Mouse (Mus musculus) bone marrow, adult 2 months (tissue): ENCODE data around the gene Map4k4. TPM values are rescaled to one million over a fixed set of nuclear protein-coding genes. Genes with fewer than 3 reads are reported as not detected.

Source experiments
- H3K27ac ChIP-seq: fragments of 200-500 bp; 2 replicates; pipeline ENCODE4 v1.5.1; 2012; ENCODE audit warnings: low read depth, mild to moderate bottlenecking, control low read depth, inconsistent platforms, low read length; ENCODE audit not compliant: control insufficient read depth, poor library complexity, insufficient read depth
- H3K4me1 ChIP-seq: fragments of 200-500 bp; 2 replicates; pipeline ENCODE4 v1.6.1; 2011; ENCODE audit warnings: low read length; ENCODE audit not compliant: control insufficient read depth, insufficient read depth
- H3K4me3 ChIP-seq: fragments of 200-500 bp; replicated peaks from 2 replicates; pipeline ENCODE3; 2011; ENCODE audit warnings: mild to moderate bottlenecking, low read depth, low read length, control low read depth; ENCODE audit not compliant: control insufficient read depth
- CTCF ChIP-seq: fragments of 200-500 bp; IDR thresholded peaks from 2 replicates; pipeline ENCODE4 v1.5.1; 2011; ENCODE audit warnings: low read length, control low read depth; ENCODE audit not compliant: control insufficient read depth, insufficient read depth
- POLR2A ChIP-seq: fragments of 200-500 bp; IDR thresholded peaks from 2 replicates; pipeline ENCODE4 v1.6.1; 2011; ENCODE audit warnings: low read depth, mild to moderate bottlenecking, control low read depth, low read length, borderline replicate concordance; ENCODE audit not compliant: control insufficient read depth
- WGBS: fragments of 180-500 bp; shearing (Covaris S2); methylation state at CpG from one replicate; pipeline ENCODE4 v1.1.7; 2018; 5-methylcytosine and 5-hydroxymethylcytosine counted together
- polyA plus RNA-seq: library from polyadenylated mRNA; stranded (reverse); fragments of >200 nt; gene quantifications from 2 replicates; pipeline ENCODE4 v1.2.4, GENCODE M21; 2011; ENCODE audit warnings: low replicate concordance; ENCODE audit not compliant: missing spikeins, insufficient read depth, insufficient read length

Gene Map4k4
- polyA plus RNA-seq, 1 experiment = 69.2 TPM

DNA sequence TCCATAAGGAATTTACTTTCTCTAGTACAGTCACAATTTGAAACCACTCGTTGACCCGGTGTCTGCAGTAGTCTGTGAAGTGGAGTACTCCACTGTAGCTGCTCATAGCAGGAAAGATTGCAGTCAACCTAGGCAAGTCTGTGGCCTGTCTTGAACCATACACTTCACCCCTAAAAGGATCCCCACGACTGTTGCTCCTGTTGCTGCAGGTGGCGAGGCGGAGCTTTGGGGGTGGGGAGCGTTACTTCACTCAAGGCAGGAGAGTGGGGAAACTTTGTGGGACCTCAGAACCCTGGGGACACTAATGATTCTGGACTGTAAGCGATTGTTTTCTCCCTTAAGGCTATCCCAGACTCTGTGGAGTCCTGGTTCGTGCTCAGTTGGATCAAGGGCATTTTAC is 34.2 kb downstream of the Map4k4 start:
- H3K4me1 ChIP-seq = peaks cover 4% of the 10 kb centered on the region
- TF ChIP-seq POLR2A (no peak), CTCF (no peak)
- 58% methylated on average over 8 of the region's 8 CpGs for WGBS

DNA sequence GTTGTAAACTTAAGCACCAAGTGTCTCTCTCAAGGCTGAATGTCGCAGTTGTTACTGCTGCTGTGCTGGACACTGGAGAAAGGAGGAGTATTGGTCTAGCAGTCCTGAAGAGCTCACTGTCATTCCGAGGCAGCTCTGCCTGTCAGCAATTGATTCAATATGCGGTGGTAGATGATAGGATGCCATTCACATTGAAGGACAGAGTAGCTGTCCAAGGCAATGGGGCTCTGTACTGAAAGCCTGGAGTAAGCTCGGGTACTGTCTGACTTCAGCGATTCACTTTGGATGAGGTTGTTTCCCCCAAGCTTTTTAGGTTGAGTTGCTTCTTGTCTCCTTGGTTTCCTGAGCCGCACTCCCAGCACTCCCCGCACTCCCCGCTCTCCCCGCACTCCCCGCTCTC is 34.9 kb downstream of the Map4k4 start:
- Histone ChIP-seq H3K27ac (no peak overlapping the region), H3K4me3 (peak overlapping the region; percentile 20)
- WGBS = 14% methylated on average over 10 of the region's 10 CpGs

More for the DNA sequence above, 34.2 kb downstream of the Map4k4 start:
- no peak overlapping the region for H3K4me3 ChIP-seq
- H3K27ac ChIP-seq = no peak overlapping the region

DNA sequence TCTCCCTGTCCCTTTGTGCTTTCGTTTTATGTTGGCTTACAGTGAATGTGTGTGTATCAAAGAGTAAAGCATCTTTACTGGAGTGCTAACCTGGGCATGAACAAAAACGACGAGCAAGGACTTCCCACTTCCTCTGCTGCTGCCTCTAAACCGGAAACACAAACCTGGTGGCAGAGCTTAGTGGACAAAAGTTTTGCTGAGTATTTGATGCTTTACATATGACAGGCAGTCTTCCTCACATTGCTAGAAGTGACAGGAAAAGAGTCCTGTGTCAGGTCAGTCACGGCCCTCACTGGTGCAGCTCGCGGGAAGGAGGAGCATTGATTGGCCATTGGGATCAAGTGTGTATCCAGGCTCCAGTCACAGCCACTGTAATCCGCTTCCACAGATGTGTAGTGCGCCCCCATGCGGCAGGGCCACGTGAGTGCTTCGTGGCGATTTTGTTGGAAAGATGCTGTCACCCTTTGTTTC is 35.7 kb downstream of the Map4k4 start:
- peak overlapping the region; percentile 5; the same call in 1 of the 2 replicates for H3K27ac ChIP-seq
- WGBS = under 1% methylated on average over 13 of the region's 13 CpGs
- H3K4me1 ChIP-seq = peaks cover 4% of the 10 kb centered on the region
- peak overlapping the region; percentile 88 for H3K4me3 ChIP-seq
- TF ChIP-seq CTCF = peak; percentile 97
- TF ChIP-seq POLR2A = no peak

More for the DNA sequence above, 34.9 kb downstream of the Map4k4 start:
- TF ChIP-seq CTCF = no peak
- no peak for TF ChIP-seq POLR2A
- H3K4me1 ChIP-seq = peaks cover 4% of the 10 kb centered on the region

DNA sequence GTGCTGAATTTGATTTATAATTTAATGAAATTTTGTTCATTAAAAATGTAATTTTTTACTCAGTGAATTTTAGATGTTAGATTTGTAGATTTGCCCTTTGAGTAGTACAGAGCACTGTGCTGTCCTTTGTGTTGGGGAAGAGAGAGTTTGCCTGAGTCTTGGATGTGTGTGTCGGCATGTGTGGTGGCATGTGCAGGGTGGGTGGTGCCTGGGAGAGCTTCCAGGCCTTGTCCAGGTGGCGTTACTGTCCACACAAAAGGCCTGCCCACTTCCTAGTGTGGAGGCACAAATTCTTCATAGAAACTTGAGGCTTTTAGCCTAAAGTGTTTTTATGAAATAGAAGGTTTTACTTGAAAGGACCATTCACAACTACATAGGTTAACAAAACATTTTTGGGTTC is 36.2 kb downstream of the Map4k4 start:
- no peak overlapping the region for H3K4me3 ChIP-seq
- TF ChIP-seq CTCF (no peak), POLR2A (no peak)
- H3K4me1 ChIP-seq = peaks cover 4% of the 10 kb centered on the region
- WGBS = 73% methylated on average over 2 of the region's 2 CpGs
- no peak overlapping the region for H3K27ac ChIP-seq

DNA sequence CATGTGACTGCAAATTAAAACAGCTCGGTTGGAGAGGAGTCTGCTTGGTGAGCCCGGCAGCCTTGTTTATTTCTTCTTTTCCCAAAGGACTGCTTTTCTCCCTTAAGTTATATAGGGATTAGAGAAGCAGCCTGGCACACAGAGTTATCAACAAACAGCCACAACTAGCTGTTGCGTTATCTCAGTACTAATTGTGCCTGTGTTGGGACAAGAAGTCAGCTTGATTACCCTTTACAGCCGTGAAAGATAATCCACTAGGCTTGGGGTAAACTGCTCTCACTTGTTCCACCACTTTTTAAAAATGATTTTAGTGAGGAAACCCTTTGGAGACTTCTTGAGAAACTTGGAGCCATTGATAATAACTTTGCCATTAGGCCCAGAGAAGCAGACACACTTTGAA is 36.9 kb downstream of the Map4k4 start:
- H3K4me1 ChIP-seq = peaks cover 4% of the 10 kb centered on the region
- no peak overlapping the region for H3K4me3 ChIP-seq
- H3K27ac ChIP-seq = no peak overlapping the region
- no peak for TF ChIP-seq CTCF
- TF ChIP-seq POLR2A = no peak
- 52% methylated on average over 4 of the region's 4 CpGs for WGBS

DNA sequence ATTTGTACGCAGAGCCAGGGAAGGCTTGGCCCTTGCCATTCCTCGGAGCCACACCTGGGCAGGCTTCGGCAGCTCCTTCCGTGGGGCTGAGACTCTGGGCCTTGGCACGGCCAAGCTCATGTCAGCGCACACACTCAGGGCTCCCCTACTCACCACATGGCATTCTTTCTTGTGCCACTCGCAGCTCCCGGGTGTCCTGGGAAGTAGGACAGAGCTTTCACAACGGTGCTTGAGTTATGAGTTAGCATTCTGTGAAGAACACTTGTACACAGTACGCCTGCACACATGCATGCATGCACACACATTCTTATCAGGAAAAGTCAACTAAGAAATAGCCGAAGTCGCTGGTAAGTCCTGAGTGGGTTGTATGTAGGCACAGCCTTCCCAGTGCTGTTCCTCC is 38.7 kb downstream of the Map4k4 start:
- Histone ChIP-seq H3K4me1 (peaks cover 2% of the 10 kb centered on the region), H3K27ac (no peak overlapping the region; the same call in 1 of the 2 replicates), H3K4me3 (no peak overlapping the region)
- no peak for TF ChIP-seq POLR2A
- no peak for TF ChIP-seq CTCF
- 86% methylated on average over 12 of the region's 12 CpGs for WGBS

DNA sequence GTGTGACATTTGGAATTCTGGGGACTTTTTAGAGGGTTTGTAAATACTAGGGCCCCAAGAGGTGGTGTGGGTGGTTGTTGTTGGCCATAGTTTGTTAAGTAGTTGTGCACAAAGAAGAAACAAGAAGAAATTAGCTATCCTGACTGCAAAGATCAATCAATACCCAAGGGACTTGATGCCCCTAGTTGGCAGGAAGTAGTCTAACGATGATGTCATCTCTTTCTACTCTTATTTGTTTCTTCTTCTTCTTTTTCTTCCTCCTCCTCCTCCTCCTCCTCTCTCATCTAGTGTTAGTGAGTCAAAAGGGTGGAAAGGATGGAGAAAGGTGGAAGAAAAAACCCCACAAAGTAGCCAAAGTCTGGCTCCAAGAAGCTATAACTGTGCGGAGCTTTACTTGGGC is 39.6 kb downstream of the Map4k4 start:
- no peak overlapping the region for H3K27ac ChIP-seq
- peaks cover 4% of the 10 kb centered on the region for H3K4me1 ChIP-seq
- 83% methylated on average over 2 of the region's 2 CpGs for WGBS
- TF ChIP-seq POLR2A (no peak), CTCF (no peak)
- H3K4me3 ChIP-seq = no peak overlapping the region

DNA sequence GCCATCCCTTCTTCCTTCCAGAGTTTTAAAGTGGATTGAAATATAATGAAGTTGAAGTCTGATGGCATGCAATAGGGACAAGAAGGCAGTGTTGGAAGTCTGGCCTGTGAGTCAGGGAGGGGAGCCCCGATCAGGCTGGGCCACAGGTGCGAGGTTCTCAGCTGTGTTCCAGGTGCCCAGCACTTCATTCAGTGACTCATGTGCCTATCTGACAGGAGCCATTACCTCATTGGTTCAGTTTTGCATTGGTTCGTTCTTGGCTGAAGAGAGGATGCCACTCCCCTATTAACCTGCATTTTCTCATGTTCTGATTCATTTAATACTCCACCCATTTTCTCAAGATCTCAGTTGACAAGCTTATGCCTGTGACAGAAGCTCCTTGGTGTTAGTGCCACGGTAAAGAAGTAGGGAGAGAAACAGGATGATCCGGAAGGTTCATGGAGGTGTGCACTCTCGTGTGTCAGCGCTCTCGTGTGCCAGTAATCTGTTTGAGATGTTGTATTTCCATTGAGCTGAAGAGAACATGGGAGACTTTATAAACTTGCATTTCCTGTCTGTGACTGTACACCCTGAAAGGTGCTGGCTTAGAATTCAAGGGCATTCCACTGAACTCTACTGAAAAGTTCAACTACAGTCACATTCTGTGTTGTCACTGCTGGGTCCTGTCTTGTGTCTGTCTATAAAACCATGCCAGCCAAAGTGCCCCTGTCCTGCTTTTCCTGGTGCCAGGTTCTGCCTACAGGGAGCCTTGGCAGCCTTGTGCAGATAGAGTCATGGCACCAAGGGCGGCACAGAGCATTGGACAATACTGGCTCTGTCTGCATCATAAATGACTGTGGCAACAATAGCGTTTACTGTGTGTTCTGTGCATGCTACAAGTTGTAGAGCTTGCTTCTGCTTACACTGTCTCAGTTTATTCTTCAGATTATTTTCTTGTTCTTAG is 40.8 kb downstream of the Map4k4 start:
- H3K4me3 ChIP-seq = no peak overlapping the region
- no peak overlapping the region for H3K27ac ChIP-seq
- TF ChIP-seq POLR2A = no peak
- WGBS = 79% methylated on average over 10 of the region's 10 CpGs
- H3K4me1 ChIP-seq = peaks cover 3% of the 10 kb centered on the region; the same call in 1 of the 2 replicates

DNA sequence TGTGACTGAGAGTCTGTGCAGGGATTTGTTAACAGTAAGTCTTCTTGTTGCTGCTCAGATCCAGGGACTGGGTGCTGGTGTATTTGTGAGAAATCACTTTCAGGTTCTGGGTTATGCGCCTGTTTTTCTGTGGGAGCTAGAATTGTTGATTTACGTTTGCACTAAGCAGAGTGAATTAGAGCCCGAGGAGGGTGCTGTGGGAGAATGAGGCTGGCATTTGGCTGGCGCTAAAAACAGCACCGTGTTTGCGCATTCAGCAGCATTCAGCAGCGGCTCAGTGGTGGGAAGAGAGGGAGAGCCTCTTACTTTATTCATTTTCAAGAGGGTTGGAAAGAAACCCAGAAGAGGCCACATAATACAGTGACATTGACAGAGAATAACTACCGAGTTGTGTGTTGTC is 42.2 kb downstream of the Map4k4 start:
- TF ChIP-seq POLR2A (no peak), CTCF (no peak)
- 55% methylated on average over 8 of the region's 8 CpGs for WGBS
- Histone ChIP-seq H3K4me3 (no peak overlapping the region), H3K4me1 (peaks cover 4% of the 10 kb centered on the region; the same call in 1 of the 2 replicates), H3K27ac (no peak overlapping the region)
